Mouse (Mus musculus) MEL (cell line): ENCODE results near the gene Pbx4.

ENCODE experiments used
- E2F4 ChIP-seq: IDR thresholded peaks from 2 replicates; pipeline ENCODE4 v1.6.1; 2011; ENCODE audit warnings: low read depth, low read length, improper control_type of control experiment, borderline replicate concordance
- EP300 ChIP-seq, 2 experiments: IDR thresholded peaks; 2 replicates each; pipeline ENCODE4 v1.6.1; 2011; ENCODE audit warnings: improper control_type of control experiment in 2 of 2, low read length in 2 of 2, low read depth in 1 of 2, mild to moderate bottlenecking in 1 of 2
- GABPA ChIP-seq: IDR thresholded peaks from 2 replicates; pipeline ENCODE4 v1.6.1; 2012; ENCODE audit warnings: low read depth, mild to moderate bottlenecking, inconsistent platforms, low read length, improper control_type of control experiment, moderate library complexity
- HCFC1 ChIP-seq: IDR thresholded peaks from 2 replicates; pipeline ENCODE4 v1.6.1; 2012; ENCODE audit warnings: low read depth, mild to moderate bottlenecking, inconsistent platforms, low read length, improper control_type of control experiment, moderate library complexity
- MAFK ChIP-seq: IDR thresholded peaks from 2 replicates; pipeline ENCODE4 v1.6.1; 2011; ENCODE audit warnings: low read depth, mild to moderate bottlenecking, low read length, improper control_type of control experiment, borderline replicate concordance
- POLR2A ChIP-seq, 2 experiments: IDR thresholded peaks; 2 replicates each; pipeline ENCODE4 v1.6.1; 2011 to 2012; ENCODE audit warnings: low read length in 2 of 2, mild to moderate bottlenecking in 2 of 2, control low read depth in 1 of 2, improper control_type of control experiment in 1 of 2, low read depth in 1 of 2, moderate library complexity in 1 of 2; ENCODE audit not compliant: control insufficient read depth in 1 of 2, insufficient read depth in 1 of 2, poor library complexity in 1 of 2
- RCOR1 ChIP-seq: IDR thresholded peaks from 2 replicates; pipeline ENCODE4 v1.6.1; 2012; ENCODE audit warnings: low read depth, mild to moderate bottlenecking, inconsistent platforms, low read length, improper control_type of control experiment
- UBTF ChIP-seq: IDR thresholded peaks from 2 replicates; pipeline ENCODE4 v1.6.1; 2012; ENCODE audit warnings: low read depth, mild to moderate bottlenecking, inconsistent platforms, low read length, improper control_type of control experiment, moderate library complexity, borderline replicate concordance; ENCODE audit not compliant: insufficient read depth
- USF2 ChIP-seq, 2 experiments: IDR thresholded peaks; 2 replicates each; pipeline ENCODE4 v1.6.1; 2011 to 2012; ENCODE audit warnings: improper control_type of control experiment in 2 of 2, low read length in 2 of 2, borderline replicate concordance in 1 of 2, inconsistent platforms in 1 of 2, low read depth in 1 of 2, mild to moderate bottlenecking in 1 of 2; ENCODE audit not compliant: insufficient read depth in 1 of 2

GRCm38 (mm10) chr8:69807236-69807635 is 25.1 kb upstream of the Pbx4 start:
- TF ChIP-seq USF2 (IDR thresholded peaks at IDR 0.05; ENCODE audit: borderline replicate concordance in 1 of 2, insufficient read depth in 1 of 2, low read depth in 1 of 2, low read length in 2 of 2), result no peak
- TF ChIP-seq POLR2A (IDR thresholded peaks at IDR 0.05; ENCODE audit: control insufficient read depth in 1 of 2, insufficient read depth in 1 of 2, low read depth in 1 of 2, low read length in 2 of 2, poor library complexity in 1 of 2), result no peak
- TF ChIP-seq UBTF, result no peak
- TF ChIP-seq GABPA, result no peak
- no peak for TF ChIP-seq E2F4
- TF ChIP-seq RCOR1, result no peak
- no peak for TF ChIP-seq EP300 (IDR thresholded peaks at IDR 0.05; ENCODE audit: low read depth in 1 of 2, low read length in 2 of 2)
- TF ChIP-seq HCFC1, result no peak
- TF ChIP-seq MAFK, result no peak
